Mouse (Mus musculus): ENCODE results near the gene Lrrc28.

Lrrc28 gene

DNA sequence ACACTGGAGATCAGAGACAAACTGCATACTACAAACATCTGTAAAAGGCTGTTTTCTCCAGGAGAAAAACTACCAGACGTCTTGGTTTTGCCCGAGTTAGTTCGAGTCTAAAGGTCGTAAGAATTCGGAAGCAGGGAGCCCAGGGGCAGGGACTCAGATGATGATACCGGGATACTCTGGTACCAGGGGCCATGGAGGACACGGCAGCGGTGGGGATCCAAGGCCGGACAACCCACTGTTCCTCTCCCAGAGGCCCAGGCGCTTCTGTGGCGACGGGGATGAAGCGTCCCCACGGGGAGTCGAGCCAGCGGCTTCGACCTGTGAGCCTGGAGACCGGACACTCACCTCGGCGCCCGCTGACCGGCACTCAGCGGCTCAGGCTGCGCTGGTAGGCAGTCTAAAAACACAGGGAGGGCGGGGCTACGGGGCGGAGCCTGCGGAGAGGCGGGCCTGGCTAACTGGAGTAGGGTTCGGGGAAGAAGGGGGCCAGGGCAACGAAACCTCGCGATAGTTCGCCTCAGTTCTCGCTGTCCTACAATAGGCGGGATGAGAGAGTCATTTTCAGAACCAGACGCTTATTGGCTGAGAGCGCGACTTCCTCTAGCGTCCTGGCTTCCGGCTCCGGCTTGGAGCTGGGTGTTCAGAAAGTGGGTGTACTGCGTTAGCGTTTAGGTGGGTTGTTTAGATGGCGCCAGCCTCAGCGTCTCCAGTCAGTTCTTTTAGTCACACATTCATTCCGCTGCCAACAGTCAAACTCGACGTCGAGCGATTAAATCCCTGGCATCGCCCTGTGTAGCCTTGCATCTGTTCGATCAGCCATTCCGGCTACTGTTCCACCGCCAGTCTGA, at the start of gene Lrrc28:
Lrrc28 (minus strand) TSS at position 436 of the 848 bp plus-strand sequence.
- DNase-seq (ENCODE audit: low read depth, low spot score) = peak; percentile 99

DNA sequence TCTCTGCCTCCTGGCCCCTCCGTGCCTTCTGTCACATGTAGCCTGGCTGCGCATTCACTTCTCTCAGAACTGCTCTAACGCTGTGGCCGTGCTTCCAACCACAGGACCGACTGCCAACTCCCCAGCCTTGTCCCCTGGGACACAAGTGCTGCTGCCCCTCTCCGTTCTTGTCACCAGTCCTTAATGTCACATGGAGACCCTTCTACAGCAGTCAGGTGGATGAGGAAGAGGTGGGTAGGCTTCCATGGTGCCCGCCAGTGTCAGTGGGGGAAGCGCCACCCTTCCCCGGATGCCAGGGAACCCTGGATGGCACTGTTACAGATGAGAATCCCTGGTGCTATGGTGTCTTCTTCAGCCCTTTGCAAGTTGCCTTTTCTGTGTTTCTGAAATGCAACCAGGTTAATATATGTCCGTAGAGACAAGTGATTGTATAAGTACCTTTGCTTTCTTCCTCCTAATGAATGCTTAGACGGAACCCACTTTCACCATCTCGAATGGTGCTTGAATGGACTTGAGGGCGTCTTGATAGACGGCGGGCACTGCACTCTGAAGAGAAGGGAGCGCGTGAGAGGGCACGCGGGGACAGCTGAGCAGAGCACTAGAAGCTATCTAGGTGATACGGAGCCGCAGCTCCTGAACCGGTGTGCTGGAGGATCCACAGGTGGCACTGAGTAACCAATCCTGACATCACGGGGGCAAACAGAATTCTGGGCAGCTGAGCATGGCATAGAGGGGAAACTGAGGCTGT, 47.9 kb upstream of the Lrrc28 start:
- no peak for DNase-seq (ENCODE audit: low read depth, low spot score)

DNA sequence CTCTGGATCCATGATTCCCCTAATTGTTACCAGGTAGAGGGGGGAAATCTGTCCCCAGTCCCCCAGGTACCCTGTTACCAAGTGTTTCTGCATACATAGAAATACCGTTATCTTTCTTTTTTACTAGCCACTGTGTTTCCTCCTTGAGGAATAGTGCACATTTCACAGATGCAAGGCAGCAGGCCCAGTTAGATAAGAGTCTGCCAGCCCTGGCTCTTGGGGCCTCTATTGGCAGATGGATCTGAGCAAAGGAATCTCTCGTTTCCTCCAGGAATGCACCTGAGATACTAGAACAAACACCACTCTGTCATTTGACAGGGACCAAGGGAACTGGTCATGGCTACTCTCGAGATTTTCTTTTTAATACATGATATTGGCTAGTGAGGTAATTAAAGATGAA, 47.1 kb upstream of the Lrrc28 start:
- DNase-seq (ENCODE audit: low read depth, low spot score) = no peak

DNA sequence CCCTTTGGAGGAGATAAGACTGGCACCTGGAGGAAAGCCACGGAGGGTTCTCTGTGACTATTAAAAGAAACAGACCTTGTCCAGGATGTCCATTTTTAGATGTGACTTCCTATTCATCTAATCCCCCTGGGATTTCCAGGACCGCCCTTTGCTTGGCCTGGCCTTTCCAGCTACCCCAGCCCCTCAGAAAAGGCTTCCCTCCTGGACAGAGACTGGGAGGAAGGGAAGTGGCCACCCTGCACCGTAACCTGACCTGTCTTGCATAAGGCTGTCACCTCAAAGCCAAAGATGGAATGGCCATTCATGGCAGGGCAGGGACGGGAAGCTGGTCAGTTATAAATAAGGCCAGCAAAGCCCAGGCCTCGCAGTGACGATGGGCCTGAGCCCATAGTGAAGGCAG, 46.0 kb upstream of the Lrrc28 start:
- DNase-seq (ENCODE audit: low read depth, low spot score) = no peak

DNA sequence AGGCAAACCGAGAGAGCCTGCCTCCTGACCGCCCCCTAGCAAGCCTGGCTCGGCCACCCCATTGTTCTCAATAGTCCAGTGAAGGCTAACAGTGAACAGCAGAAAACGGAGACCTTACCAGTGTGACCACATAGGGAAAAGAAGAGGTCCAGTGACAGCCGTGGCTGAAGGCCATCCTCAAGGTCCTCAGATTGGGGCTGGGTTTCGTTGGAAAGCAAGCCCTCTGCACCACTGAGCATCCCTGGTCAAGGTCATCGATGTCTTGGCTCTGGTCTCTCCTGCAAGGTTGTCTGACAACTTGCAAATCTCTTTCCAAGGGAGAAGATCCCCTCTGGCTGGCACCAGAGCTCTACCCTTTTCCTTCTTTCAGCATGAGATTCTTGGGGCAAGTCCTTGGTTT, 44.7 kb upstream of the Lrrc28 start:
- DNase-seq (ENCODE audit: low read depth, low spot score) = no peak

DNA sequence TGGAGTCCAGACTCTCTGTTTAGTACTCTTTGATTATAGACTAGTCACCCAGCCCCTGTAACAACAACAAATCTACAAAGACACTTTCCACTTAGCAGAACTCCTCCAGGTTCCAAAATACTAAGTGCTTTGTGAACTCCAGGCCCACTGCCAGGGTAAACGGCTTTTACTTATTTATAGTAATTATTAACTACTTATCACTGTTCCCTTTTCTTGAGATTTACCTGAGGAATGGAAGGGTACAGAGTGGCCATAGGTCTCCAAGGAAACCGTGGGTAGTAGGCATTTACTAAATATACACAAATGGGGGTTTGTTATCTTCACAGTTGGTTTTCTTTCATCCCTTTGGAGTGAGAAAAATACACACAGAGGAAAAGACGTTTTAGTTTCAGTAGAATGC, 43.2 kb upstream of the Lrrc28 start:
- DNase-seq (ENCODE audit: low read depth, low spot score) = no peak

DNA sequence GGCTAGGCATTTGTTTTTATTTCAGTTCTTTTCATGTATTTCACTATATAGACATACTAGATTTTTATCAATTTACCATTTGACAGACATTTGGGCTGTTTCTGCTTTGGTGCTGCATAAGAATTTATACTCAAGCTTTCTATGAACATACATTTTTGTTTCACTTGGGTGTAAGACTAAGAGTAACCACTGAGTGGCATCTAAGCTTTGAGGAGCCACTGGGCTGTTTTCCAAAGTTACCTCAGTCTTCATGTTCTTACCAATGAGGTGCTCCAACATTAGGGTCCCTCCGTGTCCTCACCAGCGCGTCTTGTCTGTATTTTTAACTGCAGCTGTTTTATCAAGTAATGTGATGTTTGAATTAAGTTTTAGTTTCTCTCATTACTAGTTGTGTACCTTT, 41.5 kb upstream of the Lrrc28 start:
- no peak for DNase-seq (ENCODE audit: low read depth, low spot score)

DNA sequence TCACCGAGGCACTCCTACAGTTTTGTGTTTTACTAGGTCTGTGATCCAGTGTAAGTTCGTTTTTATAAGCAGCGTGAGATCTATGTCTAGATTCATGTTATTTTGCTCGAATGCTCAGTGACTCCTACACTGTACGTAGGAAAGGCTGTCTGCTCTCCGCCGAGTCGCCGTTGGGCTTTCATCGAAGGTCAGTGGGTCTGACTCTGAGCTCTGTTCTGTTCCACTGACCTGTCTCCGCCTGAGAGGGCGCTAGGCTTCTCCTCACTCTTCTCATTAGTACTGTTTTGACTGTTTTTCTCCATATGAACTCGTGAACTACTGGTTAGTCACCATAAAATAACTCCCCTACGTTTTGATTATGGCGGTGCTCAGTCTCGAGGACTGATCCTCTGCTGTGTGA, 37.9 kb upstream of the Lrrc28 start:
- DNase-seq (ENCODE audit: low read depth, low spot score) = no peak

DNA sequence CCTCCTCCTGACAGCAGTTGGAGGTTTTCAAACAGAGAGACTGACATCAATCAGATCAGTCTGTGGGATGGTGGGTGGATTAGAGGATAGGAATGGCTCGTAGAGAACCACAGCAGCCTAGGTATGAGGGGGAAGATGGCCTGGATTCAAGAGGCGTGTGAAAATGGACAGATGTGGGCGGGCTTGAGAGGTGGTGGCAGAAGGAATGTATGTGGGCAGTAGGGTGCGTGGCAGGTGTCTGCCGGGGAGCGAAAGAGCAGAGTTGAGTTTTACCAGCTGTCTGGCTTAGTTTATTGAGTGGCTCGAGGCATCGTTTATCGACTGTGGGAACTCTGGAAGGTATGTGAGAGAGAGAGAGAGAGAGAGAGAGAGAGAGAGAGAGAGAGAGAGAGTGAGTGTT, 36.0 kb upstream of the Lrrc28 start:
- no peak for DNase-seq (ENCODE audit: low read depth, low spot score)

DNA sequence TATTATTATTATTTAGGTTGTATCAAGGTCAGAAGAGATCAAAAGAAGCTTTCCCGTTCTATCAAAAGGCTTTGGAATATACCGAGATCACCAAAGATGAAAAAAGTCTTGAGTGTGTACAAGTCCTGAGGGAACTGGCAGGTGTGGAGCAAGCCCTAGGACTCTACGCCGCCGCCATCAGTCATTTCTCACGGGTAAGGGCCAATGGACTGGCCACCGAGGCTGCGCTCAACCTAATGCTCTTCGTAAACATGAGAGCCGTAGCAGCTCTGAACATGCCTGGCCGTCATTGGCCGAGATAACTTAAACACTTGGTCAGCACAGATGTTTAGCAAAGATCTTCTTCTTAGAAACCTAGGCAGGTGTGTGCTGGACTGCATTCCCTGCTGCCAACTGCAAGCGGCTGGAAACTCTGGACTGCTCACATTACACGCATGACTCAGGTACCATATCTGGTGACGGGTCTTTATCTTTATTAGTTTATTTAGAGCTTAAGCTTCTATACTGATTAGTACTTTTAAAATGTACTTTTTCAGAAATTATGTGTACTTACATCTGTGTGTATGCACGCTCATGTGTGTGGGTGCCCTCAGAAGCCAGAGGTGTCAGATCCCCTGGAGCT, 33.9 kb upstream of the Lrrc28 start:
- DNase-seq (ENCODE audit: low read depth, low spot score) = no peak

DNA sequence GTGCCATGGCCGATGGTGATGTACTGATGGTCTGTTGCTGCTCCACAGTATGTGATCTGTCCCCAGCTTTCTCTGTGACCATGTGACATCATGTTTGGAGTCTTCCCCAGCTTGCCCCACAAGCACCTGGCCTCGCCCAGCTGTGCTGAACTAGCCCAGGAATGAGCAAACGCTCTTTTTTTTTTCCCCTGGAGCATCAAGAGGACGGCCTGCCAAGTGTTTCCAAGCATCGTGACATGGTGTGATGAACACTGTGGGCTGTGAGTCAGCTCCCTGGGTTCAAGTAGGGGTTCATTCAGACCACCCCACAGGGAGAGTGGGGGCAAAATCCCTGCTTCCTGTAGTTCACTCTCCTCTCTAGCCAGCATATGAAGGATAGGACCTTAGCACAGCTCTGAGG, 28.6 kb upstream of the Lrrc28 start:
- DNase-seq (ENCODE audit: low read depth, low spot score) = no peak

DNA sequence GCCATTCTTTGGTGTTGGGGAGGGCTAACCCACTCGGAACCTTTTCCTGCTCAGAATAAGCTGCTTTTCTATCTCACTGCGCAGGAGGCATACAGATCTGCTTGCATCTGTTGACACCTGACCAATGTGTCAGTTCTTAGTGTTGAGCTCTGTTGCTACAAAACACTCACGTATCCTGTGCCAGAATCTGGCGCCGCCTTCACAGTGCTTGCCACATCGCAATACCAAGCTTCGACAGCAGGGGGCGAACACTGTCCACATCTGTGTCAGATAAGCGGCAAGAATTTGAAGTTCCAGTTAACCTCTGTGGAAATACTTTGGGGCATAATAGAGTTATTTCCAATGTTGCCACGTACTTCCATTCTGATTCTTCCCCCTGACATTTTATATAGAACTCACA, 27.6 kb upstream of the Lrrc28 start:
- peak; percentile 77 for DNase-seq (ENCODE audit: low read depth, low spot score)

DNA sequence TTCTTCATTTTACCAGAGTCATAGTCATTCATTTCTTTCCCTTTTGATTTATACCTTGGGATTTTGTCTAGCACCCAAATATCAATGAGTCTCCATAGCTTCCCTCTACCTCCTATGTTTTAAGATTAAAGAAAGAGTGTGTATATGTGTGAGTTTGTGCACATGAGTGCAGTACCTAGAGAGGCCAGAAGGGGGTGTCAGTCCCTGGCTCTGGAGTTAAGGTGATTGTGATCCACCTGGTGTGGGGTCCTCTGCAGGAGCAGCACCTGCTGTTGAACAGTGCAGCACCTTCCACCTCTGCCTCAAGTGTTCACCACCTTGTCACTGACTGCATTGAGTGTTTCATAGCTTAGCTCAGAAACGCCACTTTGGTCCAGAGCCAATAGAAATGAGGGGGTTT, 25.9 kb upstream of the Lrrc28 start:
- DNase-seq (ENCODE audit: low read depth, low spot score) = no peak

DNA sequence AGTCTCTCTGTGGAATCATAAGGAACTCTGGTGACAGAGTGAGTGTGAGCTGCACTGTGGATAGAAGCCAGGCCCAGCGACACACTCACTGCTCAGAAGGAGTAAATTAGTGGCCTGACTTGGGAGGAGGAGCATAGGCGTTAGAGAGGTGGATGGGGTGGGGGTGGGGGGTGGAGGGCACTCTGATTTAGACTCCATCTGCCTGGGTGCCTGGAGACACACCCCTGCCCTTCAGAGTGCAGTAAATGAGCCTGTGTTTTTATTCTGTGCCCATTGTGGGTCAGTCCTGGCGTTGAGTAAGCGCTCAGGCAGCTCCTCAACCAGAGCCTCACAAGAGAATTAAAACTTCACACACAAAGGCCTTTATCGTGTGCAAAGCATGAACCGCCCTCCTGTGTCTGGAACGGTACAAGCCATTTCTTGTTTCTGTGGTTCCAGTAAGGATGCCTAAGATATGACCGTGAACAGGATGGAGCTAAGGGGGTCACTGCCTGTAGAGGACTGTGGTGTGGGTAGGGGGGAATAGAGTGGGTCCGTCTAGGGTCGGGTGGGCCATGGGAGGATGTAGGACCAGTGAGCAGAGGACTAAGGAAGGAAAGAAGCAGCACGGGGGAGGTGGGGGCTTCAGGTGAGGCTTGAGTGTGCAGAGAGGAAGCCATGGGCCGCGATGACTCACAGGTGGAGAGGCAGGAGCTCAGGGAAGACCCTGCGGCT, 19.1 kb upstream of the Lrrc28 start:
- DNase-seq (ENCODE audit: low read depth, low spot score) = no peak

DNA sequence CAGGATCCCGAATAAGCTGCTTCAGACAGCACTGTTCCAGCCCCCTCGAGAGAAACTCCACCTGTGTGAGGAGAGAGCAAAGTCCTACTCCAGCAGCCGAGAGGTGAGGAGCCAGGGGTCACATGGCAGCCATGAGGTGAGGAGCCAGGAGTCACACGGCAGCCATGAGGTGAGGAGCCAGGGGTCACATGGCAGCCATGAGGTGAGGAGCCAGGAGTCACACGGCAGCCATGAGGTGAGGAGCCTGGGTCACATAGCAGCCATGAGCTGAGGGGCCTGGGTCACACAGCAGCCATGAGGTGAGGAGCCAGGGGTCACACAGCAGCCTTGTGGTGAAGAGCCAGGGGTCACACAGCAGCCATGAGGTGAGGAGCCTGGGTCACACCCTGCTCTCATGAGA, 17.4 kb upstream of the Lrrc28 start:
- DNase-seq (ENCODE audit: low read depth, low spot score) = no peak

DNA sequence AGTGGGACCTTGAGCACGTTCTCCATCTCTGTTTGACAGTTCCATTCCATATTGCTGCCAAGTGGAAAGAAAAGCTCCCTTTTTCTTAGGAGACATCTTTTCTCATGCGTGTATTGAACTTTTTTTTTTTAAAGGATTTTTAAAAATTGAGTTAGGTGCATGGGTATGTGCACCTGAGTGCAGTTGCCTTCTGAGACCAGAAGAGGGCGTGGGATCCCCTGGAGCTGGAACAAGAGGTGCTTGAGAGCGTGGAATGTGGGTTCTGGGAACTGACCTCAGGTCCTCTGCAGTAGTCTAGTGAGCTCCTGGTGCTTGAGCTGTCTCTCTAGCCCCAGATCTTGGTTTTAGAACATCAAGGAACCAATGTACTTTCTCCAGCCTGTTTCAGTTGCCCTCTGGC, 13.0 kb upstream of the Lrrc28 start:
- DNase-seq (ENCODE audit: low read depth, low spot score) = no peak

DNA sequence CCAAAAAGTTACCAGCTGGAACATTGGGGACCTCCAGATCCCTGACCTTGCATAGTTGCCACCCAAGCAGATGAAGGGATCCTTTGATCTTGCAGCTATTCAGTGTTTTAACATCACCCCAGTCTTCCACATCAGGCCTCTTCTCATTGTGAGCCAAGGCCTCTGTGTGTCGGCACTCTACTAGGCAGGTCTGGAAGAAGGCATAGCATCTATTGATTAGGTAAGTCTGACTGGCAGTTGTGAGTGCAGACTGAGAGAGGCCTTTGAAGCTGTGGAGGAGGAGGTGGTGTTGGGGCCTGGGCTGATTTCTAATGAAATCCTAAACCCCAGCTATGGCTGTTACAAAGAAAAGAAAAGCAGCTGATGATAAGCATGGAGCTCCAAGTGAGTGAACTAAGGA, 10.1 kb upstream of the Lrrc28 start:
- no peak for DNase-seq (ENCODE audit: low read depth, low spot score)

DNA sequence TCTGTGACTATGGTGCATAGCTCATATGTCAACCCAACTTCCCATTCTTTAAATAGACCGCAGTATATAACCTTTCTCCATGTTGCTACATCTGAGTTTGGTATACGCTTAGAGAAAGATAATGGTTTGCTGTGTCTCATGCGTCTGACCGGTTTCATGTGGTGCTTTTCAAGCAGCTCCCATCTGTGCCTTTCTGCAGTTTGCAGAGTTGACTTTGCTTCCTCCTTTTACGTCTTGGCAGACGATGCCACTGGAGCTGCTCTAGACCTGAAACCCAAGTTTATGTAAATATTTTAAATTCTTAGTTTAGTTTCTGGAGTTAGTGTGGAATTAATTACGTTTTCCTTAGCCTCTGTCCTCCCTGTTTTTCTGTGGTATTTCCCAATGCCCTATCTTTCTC, 9.6 kb upstream of the Lrrc28 start:
- no peak for DNase-seq (ENCODE audit: low read depth, low spot score)

DNA sequence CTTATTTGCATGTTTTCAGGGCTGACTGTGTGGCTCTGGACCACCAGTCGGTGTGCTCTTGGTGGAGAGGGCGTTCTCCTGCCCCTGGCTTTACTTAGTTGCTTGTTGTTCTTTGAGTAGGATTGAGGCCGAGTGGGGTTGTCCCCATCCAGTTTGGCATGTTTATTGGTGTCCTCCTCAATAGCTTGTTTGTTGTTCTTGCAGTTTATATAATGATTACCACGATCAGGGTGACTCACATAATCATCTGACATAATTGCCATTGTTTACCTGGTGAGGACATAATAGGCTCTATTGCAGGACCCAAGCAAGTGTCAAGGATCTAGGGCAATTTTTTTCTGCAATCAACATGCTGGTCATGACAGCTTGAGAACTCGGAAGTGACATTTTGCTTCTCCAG, 7.1 kb upstream of the Lrrc28 start:
- DNase-seq (ENCODE audit: low read depth, low spot score) = no peak

DNA sequence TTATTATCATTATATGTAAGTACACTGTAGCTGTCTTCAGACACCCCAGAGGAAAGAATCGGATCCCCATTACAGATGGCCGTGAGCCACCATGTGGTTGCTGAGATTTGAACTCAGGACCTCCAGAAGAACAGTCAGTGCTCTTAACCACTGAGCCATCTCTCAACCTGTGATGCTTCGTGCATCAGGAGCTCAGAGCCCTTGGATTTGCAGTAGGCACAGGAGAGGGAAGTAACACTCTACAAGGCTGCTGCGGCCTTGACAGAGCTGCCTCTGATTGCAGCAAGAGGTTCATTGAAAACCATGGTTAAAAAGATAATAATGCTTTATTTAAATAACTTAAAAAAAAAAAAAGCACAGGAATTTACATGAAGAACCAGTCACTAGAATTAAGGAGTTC, 3.3 kb upstream of the Lrrc28 start:
- DNase-seq (ENCODE audit: low read depth, low spot score) = no peak

DNA sequence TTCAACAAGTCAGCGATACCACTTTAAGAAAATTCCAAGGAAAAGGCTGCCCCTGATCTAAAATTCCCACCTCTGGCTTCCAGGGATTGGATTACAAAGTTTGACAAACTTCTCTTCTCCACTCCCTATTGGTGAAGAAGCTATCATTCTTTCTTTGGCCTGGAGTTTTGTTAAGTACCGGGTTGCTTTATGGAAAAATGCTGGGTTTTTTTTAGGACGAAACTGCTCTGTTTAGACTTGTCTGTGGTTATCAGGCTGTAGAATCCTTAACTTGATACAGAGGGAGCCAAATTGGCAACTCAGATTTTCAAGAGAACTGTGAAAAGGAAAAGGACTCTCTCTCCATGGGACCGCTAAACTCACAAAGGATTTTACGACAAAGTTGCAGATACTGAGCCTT, 2.2 kb upstream of the Lrrc28 start, which contains the start of gene Ttc23:
Ttc23 (plus strand) TSS at position 134 of the 400 bp plus-strand sequence.
- no peak for DNase-seq (ENCODE audit: low read depth, low spot score)

DNA sequence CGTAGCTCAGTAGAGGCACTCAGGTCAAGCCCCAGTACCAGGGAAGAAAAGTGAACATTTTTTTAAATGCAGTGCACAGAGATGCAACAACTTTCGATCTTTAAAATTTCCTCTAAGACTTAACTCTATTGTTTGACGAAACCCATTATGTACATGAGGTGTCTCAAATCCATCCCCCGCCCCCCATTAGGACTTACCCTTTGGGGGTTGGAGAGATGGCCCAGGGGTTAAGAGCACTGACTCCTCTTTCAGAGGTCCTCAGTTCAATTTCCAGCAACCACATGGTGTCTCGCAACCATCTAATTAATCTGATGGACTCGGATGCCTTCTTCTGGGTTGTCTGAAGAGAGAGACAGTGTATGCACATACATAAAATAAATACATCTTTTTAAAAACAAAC, 1.1 kb upstream of the Lrrc28 start:
- DNase-seq (ENCODE audit: low read depth, low spot score) = no peak

All from retina, postnatal 7 days (tissue).